Mouse (Mus musculus): ENCODE measurements around the gene Nudt11. TPM values are rescaled to one million over a fixed set of nuclear protein-coding genes. Genes with fewer than 3 reads are reported as not detected.

Gene Nudt11
- polyA plus RNA-seq (2012; rRNA removed; ENCODE audit: low replicate concordance) = 0.11 and 0.13 TPM in 2 replicates

GRCm38 (mm10) chrX:6047066-6047935 lies at the start of gene Nudt11:
Nudt11 (plus strand) TSS chrX:6047453.

GRCm38 (mm10) chrX:6082954-6083680 lies 35.9 kb downstream of the Nudt11 start, which contains the start of gene AU022751:
AU022751 (minus strand) TSS chrX:6083419.

Other genes starting within 250 kb of the Nudt11 start
- gene AU022751, start 36.0 kb downstream of the Nudt11 start, polyA plus RNA-seq (2012; rRNA removed; ENCODE audit: low replicate concordance) = not detected in 2 replicates
- gene Nudt10, start 125.6 kb downstream of the Nudt11 start, polyA plus RNA-seq (2012; rRNA removed; ENCODE audit: low replicate concordance) = not detected in 2 replicates